Mouse (Mus musculus) embryo, embryonic 10.5 days (tissue): Measurements from ENCODE around the gene Hsbp1.
A peak's percentile ranks its signal among the peaks of the same experiment; 100 is the strongest.

Source experiments
- DNase-seq: peaks from one replicate; pipeline ENCODE4 v3.0.0-alpha.2; 2015; ENCODE audit warnings: low spot score

The Hsbp1 gene

GRCm38 (mm10) chr8:119386988-119387387 lies 42.7 kb downstream of the Hsbp1 start:
- DNase-seq, result no peak

GRCm38 (mm10) chr8:119394097-119394496 lies 49.8 kb downstream of the Hsbp1 start:
- DNase-seq, result no peak

GRCm38 (mm10) chr8:119394524-119395026 lies 50.3 kb downstream of the Hsbp1 start, which contains the start of gene Mlycd:
Mlycd (plus strand) TSS chr8:119394878.
- DNase-seq, result peak; percentile 95

- DNase-seq, result peak; percentile 30
Measured at GRCm38 (mm10) chr8:119395072-119395950, 51.0 kb downstream of the Hsbp1 start.
